Mouse (Mus musculus): ENCODE measurements around the gene Rab3il1. TPM values are rescaled to one million over a fixed set of nuclear protein-coding genes. Genes with fewer than 3 reads are reported as not detected.

Gene Rab3il1
- polyA plus RNA-seq, 1 experiment: 13.8 TPM

DNA sequence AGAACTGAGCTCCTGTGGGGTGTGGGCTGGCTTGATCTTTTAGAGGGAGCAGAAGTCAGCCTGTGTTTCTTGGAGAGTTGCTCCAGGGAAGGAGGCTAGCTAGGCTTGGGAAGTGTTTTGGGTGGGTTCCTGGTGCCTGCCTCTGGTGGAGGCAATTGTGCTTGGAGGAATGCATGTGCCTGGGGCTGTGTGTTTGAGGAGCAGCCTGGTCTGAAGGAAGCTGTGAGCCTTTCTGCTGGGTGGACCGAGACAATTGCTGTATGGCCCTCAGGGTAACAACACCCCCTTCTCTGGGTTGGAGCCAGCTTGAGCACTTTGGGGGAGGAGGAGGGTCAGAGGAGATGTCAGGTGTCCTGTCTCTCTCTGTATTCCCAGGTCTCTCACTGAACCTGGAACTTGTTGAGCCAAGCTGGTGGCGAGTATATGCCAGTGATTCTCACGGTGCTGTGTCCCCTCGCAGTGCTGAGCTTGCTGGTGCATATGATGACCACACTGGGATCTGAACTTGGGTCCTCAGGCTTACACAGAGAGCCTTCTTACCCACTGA is 17.8 kb downstream of the Rab3il1 start:
- no peak for TF ChIP-seq POLR2A (IDR thresholded peaks at IDR 0.05; ENCODE audit: borderline replicate concordance, extremely low read depth, low read depth, low read length)
- no peak for TF ChIP-seq CTCF (IDR thresholded peaks at IDR 0.05; ENCODE audit: insufficient read depth, low read length)
- 66% methylated on average over 4 of the region's 4 CpGs for WGBS
- Histone ChIP-seq H3K4me3 (replicated peaks; ENCODE audit: extremely low read depth, low read depth, low read length) (peak overlapping the region; percentile 54), H3K4me1 (ENCODE audit: control insufficient read depth, insufficient read depth, low read length) (peaks cover 6% of the 10 kb centered on the region)
- no peak for DNase-seq

DNA sequence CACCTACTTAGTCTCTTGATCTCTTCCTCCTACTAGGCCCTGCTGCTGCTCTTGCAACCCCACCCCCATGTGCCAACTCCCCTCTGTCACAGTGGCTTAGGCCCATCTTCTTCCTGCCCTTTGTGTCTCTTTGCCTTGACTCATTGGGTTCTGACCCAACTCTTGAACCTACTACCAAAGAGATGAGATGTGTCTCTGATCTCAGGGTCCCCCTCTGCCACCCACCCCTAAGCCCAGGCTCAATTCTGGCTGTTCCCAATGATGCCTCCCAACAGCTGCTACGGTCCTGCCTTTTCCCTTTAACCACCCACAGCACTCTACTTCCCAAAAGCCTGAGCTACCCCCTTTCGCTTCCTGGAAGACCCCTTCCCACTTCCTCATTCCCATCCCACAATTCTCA is 20.5 kb downstream of the Rab3il1 start:
- WGBS: 70% methylated on average over 2 of the region's 2 CpGs
- peaks cover 13% of the 10 kb centered on the region for H3K4me1 ChIP-seq (ENCODE audit: control insufficient read depth, insufficient read depth, low read length)

DNA sequence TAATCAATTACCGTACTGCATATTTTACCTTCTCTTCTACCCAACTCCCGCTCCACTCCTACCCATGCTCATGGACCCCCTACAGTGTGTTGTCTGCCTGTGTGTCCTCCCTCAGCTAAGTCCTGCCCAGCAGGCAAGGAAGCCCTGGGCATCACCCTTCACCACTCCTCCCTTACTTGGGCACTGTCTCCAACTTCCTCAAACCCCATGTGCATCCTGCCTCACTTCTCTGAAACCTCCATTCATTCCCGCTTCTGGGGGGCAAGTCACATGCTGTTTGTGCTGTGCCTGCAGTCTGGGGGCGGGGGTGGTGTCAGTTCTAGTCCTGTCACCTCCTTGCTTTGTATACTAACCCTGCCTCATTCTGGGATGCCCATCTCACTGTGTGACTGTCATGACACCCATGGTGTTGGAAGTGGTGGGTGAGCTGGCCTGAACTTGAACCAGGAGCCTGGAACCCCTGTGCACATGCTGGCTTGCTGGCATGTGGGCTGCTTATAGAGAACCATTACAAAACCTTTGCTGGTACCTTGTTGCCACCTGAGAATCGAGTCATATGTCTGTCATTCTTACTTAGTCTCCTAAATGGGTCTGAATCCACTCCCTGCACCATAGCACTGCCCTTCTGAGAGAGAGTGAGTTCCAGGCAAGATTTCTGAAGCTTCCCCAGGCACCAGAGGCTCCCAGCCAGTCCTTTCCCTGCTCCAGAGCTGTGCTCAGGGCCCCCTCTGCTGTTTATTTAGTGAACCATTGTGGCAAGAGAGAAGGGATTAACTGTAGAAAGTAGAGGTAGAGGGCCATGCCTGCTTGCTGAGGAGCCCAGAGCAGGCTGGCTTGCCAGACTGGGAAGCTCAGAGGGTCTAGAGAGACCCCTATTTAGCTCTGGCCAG is 21.2 kb downstream of the Rab3il1 start:
- 65% methylated on average over 5 of the region's 5 CpGs for WGBS
- peak; percentile 20 for DNase-seq
- TF ChIP-seq CTCF (IDR thresholded peaks at IDR 0.05; ENCODE audit: insufficient read depth, low read length) (peak; percentile 24; the same call in 1 of the 2 replicates), POLR2A (IDR thresholded peaks at IDR 0.05; ENCODE audit: borderline replicate concordance, extremely low read depth, low read depth, low read length) (no peak)
- Histone ChIP-seq H3K4me3 (replicated peaks; ENCODE audit: extremely low read depth, low read depth, low read length) (no peak overlapping the region), H3K4me1 (ENCODE audit: control insufficient read depth, insufficient read depth, low read length) (peaks cover 13% of the 10 kb centered on the region)

More for the DNA sequence above, 20.5 kb downstream of the Rab3il1 start:
- H3K4me3 ChIP-seq (replicated peaks; ENCODE audit: extremely low read depth, low read depth, low read length): no peak overlapping the region
- DNase-seq: no peak
- TF ChIP-seq CTCF (IDR thresholded peaks at IDR 0.05; ENCODE audit: insufficient read depth, low read length): no peak
- TF ChIP-seq POLR2A (IDR thresholded peaks at IDR 0.05; ENCODE audit: borderline replicate concordance, extremely low read depth, low read depth, low read length): no peak

DNA sequence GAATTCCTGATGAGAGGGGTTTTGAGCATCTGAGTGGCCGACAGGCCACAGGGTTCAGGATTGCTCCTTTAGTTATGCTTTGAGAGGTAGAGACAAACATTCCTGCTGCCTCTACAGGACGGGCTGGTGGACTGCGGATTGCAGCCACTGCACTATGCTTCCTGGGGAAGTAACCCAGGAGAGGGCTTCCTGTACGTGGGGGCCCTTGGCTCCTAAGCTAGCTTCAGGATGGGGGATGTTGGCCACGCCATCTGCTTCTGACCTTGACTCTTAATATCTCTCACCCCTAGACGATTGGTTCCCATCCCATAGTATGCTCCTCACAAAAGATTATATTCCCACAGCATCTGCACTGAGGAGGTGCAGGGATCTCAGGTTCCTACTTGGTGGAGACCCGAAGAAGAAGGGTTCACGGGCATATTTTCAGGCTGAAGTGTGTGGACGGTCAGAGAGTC is 21.9 kb downstream of the Rab3il1 start:
- no peak for TF ChIP-seq POLR2A (IDR thresholded peaks at IDR 0.05; ENCODE audit: borderline replicate concordance, extremely low read depth, low read depth, low read length)
- TF ChIP-seq CTCF (IDR thresholded peaks at IDR 0.05; ENCODE audit: insufficient read depth, low read length): no peak
- no peak overlapping the region for H3K4me3 ChIP-seq (replicated peaks; ENCODE audit: extremely low read depth, low read depth, low read length)
- H3K4me1 ChIP-seq (ENCODE audit: control insufficient read depth, insufficient read depth, low read length): peaks cover 12% of the 10 kb centered on the region
- WGBS: 37% methylated on average over 9 of the region's 9 CpGs
- no peak for DNase-seq

DNA sequence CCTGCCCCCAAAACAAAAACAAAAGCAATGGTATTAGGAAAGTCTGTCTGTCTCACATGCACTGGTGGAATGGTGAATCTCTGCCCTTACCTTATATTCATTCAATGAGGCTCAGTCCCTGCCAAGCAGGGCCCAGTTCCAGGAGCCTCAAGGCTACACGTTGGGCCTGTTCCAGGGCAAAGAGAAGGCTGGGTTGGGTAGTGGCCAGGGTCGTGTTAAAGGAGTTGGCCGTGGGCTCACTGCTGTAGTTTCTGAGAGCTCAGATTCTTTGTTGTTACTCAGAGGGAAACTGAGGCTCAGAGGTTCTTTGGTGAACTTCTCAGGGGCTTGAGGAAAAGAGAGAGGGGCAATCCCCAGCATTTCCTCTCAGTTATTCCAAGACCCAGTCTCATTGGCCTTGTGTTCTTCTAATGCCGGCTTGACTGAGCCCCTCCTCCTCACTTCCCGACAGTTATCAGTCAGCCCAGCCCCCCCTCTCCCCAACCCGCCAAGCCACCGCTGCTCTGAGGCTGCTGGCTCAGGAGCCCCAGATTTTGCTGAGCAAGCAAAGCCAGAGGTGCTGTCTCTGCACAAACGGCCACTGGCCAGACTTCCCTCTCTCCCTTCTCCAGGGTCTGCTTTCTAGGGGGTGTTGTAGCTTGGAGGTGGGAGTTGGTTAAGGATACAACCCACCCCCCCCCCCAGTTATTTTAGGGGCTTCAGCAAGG is 23.9 kb downstream of the Rab3il1 start:
- DNase-seq: no peak
- no peak for TF ChIP-seq POLR2A (IDR thresholded peaks at IDR 0.05; ENCODE audit: borderline replicate concordance, extremely low read depth, low read depth, low read length)
- TF ChIP-seq CTCF (IDR thresholded peaks at IDR 0.05; ENCODE audit: insufficient read depth, low read length): no peak
- 10% methylated on average over 8 of the region's 8 CpGs for WGBS
- H3K4me1 ChIP-seq (ENCODE audit: control insufficient read depth, insufficient read depth, low read length): peaks cover 7% of the 10 kb centered on the region; the same call in 1 of the 2 replicates
- no peak overlapping the region for H3K4me3 ChIP-seq (replicated peaks; ENCODE audit: extremely low read depth, low read depth, low read length)

DNA sequence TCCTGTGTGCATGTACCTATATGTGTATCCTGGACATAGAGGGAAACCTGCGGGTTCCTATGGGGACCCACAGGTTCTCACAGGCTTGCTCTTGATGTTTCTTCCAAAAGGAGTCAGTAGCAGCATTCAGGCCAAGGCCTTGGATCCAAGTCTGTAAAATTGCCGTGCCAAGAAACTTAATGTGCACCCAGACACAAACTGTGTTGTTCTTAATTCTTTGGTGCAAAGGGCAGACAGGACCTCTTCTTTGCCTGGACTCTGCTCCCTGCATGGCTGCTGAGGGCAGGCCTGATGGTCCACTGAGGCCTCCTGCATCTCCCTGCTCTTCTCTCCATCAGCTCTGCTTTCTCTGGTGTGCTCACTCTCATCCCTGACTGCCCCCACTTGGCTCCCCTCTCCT is 28.3 kb downstream of the Rab3il1 start:
- H3K4me1 ChIP-seq (ENCODE audit: control insufficient read depth, insufficient read depth, low read length): peaks cover 7% of the 10 kb centered on the region; the same call in 1 of the 2 replicates
- no peak overlapping the region for H3K4me3 ChIP-seq (replicated peaks; ENCODE audit: extremely low read depth, low read depth, low read length)
- WGBS: 85% methylated on average over 2 of the region's 2 CpGs
- no peak for TF ChIP-seq POLR2A (IDR thresholded peaks at IDR 0.05; ENCODE audit: borderline replicate concordance, extremely low read depth, low read depth, low read length)
- no peak for DNase-seq

DNA sequence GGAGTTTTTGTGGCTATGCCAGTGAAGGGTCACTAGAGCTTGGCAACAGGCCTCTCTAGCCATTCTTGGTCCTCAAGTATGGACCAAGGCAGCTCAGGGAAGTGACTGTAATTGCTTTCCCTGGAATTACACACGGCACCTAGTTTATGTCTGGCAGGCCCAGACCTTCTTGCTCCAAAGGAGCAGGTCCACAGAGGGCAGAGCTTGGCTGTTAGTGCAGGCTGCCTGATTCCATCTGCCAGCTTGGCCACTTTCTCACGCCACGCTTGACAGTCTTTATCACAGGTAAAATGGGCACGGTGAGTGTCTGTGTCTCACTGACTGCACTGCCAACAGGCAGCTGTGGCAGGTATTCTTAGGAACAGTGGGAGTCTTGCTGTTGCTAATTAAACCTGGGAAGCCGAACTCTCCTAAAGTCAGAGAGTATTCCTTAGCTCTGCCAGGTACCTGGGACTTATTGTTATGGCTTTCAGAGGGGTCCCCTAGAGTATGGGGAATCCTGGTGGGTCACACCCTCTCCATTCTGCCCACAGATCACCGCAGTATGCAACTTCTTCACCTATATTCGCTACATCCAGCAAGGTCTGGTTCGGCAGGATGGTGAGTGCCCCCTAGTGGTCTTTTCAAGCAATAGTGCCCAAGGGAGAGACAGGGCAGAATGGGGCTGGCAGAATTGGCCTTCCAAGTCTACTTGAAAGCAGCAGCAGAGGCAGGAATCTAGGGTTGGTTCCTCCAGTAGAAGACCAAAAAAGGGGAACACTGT is 31.9 kb downstream of the Rab3il1 start:
- peak; percentile 47 for DNase-seq
- TF ChIP-seq POLR2A (IDR thresholded peaks at IDR 0.05; ENCODE audit: borderline replicate concordance, extremely low read depth, low read depth, low read length) (no peak), CTCF (IDR thresholded peaks at IDR 0.05; ENCODE audit: insufficient read depth, low read length) (peak; percentile 87)
- Histone ChIP-seq H3K4me3 (replicated peaks; ENCODE audit: extremely low read depth, low read depth, low read length) (no peak overlapping the region), H3K4me1 (ENCODE audit: control insufficient read depth, insufficient read depth, low read length) (no peaks in the 10 kb centered on the region)
- WGBS: 40% methylated on average over 8 of the region's 8 CpGs

DNA sequence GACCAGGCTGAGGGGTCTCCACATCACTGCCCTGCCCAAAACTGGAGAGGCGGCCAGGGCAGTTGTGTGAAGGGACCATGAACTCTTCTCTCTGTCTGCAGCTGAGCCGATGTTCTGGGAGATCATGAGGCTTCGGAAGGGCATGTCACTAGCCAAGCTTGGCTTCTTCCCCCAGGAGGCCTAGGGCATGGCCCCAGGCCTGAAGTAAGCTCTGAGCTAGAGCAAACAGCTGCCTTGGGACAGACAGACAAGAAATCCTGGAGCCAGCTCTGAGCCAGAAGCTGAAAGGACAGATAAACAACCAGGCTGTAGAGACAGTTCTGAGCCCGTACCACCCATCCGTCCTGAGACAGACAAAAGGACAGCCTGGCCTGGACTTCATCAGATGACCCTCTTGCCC is 32.9 kb downstream of the Rab3il1 start:
- Histone ChIP-seq H3K4me1 (ENCODE audit: control insufficient read depth, insufficient read depth, low read length) (no peaks in the 10 kb centered on the region; the same call in 1 of the 2 replicates), H3K4me3 (replicated peaks; ENCODE audit: extremely low read depth, low read depth, low read length) (no peak overlapping the region)
- TF ChIP-seq POLR2A (IDR thresholded peaks at IDR 0.05; ENCODE audit: borderline replicate concordance, extremely low read depth, low read depth, low read length) (no peak), CTCF (IDR thresholded peaks at IDR 0.05; ENCODE audit: insufficient read depth, low read length) (no peak)
- WGBS: 67% methylated on average over 5 of the region's 5 CpGs
- no peak for DNase-seq
